Mouse (Mus musculus) mouse embryonic stem cell (cell line): ENCODE measurements around the gene Rsf1.

Experiments used
- in situ Hi-C, 2 experiments: fragments of 300-500 bp; cut with MboI; formaldehyde crosslinking; loops; 1 replicate in 1 of 2; 3 replicates in 1 of 2; pipeline ENCODE4 v1.14.3; 2019 to 2020; ENCODE audit warnings: low sequenced_read_pairs in 2 of 2, low pct_unique_long_range_greater_than_20kb in 1 of 2, mixed read lengths in 1 of 2; ENCODE audit not compliant: unreplicated experiment in 1 of 2

The Rsf1 gene

GRCm38 (mm10) chr7:97579067-97579975, at the start of gene Rsf1, which contains the start of gene Aamdc:
TSS of gene Rsf1 (plus strand) at chr7:97579889.
TSS of gene Aamdc (minus strand) at chr7:97579497.
- in situ Hi-C loops: no loop called here

DNA sequence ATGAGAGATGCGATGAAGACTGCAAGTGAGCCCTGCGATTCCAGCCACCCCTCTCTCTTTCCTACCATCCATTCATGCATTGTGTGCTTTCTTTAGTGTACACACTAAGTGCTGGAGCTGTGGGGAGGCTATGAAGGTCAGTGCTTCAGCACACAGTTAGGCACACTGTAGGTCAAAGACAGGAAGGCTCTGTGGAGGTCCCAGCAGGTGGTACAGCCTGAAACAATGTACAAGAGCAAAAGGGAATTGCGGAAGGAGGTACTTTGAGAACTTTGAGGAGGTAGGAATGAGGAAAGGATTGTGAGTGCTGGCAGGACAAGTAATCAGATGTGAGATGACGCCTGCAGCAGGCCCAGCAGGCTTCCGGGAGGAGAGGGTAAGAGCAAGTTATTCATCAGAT, 44.2 kb upstream of the Rsf1 start:
- in situ Hi-C loops: no loop called here

DNA sequence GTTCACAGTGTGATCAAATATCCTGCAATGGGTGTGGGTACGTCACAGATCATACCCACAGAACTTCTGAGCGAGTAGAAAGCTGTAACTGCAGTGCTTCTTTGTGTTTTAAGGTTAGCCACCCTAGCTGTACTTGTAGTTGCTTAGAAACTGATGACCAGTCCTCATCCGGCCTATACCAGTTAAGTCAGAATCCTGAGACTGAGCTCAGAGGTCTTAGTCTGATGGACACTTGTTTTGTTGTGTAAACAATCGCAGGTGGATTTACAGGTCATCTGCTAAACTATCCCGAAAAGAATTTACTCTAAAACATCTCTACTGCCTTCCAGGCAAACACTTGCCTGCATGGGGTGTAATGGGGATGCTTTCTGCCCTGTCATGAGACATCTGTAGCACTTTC, 43.1 kb upstream of the Rsf1 start:
- in situ Hi-C loops: no loop called here

DNA sequence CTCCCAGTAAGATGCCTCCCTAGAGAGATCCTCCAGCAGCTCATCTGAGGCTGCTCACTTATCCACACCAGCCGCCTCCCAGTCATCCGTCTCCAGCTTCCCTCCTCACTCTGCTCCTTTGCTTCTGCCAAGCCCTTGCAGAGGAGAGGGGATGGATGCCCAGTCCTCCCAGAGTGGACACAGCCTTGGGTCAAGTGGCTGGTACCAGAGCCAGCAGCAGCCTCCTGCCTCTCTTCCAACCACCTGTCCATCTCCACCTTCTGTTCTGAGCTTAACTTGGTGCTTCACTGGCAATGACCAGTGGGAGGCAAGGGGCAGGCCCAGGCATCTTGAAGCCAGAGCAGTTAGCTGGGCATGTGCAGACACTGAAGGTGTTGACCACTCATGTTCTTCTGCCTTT, 33.2 kb upstream of the Rsf1 start:
- in situ Hi-C loops: no loop called here

DNA sequence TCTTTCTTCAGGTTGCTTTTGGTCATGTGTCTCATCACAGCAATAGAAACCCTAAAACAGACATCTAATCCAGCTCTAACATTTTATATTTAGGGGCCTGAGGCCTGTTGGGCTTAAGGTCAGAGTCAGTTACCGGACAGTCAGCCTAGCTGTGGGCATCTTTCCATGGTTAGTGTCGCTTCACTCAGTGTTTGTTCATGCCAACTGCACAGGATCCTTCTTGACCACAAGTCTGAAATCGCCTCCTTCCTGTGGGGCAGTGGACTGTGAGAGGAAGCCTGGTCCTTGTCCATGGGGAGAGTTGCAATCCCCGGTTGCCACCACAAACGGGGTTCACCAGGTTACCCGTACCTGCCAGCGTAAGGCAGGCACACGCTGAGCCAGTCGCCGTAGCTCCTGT, 30.4 kb upstream of the Rsf1 start:
- in situ Hi-C loops: no loop called here

DNA sequence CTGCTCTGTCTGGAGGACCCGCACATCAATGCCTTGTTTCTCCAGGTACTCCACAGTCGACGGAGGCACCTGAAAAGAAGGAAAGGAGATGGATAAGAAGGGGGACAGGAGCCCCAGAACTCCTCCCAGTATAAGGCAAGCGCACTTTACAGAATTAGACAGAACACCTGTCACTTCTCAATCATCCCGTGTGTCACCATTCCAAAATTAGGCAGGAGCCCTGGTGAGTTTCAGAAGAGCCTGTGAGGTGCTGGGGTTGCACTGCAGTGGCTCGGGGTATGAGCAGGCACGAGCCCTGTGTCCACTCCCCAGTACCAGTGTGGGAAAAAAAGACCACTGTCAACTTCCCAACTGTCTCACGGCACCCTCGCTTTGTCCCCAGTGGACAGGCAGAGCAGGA, 29.0 kb upstream of the Rsf1 start:
- in situ Hi-C loops: no loop called here

GRCm38 (mm10) chr7:97563576-97563975, 16.1 kb upstream of the Rsf1 start:
- in situ Hi-C loops: no loop called here

DNA sequence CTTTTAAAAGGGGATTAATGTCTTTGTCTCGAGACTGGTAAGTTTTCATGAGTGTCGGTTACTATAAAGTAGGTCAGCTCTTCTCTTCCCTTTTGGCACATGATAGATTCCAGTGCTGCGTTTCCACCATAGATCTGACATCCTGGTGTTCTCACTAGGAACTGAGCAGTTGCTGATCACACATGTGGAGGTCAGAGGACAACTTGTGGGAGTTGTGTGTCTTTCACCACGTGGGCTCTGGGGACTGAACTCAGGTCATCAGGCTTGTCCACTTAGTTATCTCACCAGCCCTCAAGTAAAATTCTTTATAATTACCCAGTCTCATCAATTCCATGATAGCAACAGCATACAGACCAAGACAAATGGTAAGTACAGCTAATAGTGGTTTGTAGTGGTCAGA, 10.3 kb upstream of the Rsf1 start:
- in situ Hi-C loops: no loop called here

- in situ Hi-C loops: no loop called here
These were observed 9.3 kb upstream of the Rsf1 start for GRCm38 (mm10) chr7:97570389-97570788.

DNA sequence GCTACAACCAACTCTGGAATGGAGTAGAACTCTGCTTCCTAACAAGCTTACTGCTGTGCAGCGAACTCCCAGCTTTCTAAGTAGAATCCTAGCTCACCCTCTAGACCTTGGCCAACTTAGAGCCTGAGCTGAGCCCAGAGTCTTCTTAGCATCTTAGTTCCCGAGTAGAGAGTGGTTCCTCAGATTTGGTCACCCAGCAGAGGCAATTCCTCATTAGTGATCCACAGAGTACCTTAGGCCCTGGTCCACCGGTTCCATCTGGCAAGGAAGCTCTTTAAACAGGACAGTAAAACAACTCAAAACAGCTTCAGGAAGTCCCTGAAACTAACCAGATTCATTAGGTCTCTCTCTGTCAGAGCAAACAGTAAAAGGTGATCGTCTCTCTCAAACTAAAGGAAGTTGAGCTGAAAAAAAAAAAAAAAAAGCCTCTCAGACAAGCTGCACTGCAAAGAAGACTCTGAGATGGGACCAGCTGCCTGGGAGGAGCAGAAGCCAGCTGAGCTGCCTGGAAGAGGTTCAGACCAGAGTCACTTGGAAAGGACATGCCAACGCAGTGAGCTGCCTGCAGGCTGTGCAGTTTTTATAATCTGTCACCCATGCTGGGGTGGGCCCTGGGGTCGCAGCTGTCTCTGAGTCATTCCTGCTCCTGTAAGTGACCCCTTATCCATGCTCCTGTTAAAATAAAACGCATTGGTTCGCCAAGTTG, 1.2 kb upstream of the Rsf1 start:
- in situ Hi-C loops: no loop called here

- in situ Hi-C loops: no loop called here
These were observed 520 bp downstream of the Rsf1 start for GRCm38 (mm10) chr7:97579976-97580842.

- in situ Hi-C loops: no loop called here
These were observed 1.1 kb downstream of the Rsf1 start for GRCm38 (mm10) chr7:97580843-97581214.

GRCm38 (mm10) chr7:97588506-97588905, 8.8 kb downstream of the Rsf1 start:
- in situ Hi-C loops: no loop called here

DNA sequence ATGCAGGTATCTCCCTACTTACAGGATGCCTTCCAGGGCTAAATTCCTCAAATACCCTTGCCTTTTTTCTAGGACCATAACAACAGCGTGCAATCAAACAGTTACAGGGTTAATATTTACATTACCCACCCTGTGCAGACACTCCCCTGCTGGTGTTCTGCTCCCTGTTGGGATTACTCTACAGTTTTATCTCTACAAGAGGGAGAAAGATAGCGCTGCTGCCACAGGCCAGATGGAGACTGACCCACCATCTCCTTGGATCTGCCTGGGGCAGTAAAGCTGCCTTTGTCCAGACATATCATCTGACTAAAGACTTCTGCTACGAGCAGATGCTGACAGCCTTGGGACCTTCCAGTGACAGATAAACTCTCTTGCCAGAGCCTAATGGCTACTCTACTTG, 10.8 kb downstream of the Rsf1 start:
- in situ Hi-C loops: no loop called here

GRCm38 (mm10) chr7:97591336-97591735, 11.6 kb downstream of the Rsf1 start:
- in situ Hi-C loops: no loop called here

- in situ Hi-C loops: no loop called here
These were observed 12.7 kb downstream of the Rsf1 start for GRCm38 (mm10) chr7:97592396-97592795.

DNA sequence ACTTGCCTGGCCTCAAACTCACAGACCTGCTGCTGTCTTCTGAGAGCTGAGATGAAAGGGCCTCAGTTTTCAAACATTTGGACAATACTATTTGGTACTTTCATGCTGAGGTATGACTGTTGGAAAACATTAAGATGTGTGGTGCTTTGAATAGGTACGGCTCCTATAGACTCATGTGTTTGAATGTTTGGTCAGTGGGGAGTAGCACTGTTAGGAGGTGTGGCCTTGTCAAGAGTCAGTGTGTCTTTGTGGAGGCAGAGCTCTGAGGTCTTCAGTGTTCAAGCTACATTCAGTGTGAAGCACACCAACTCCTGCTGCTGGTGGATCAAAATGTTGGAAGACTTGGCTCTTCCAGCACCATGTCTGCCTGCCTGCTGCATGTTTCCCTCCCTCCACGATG, 13.8 kb downstream of the Rsf1 start:
- in situ Hi-C loops: no loop called here

DNA sequence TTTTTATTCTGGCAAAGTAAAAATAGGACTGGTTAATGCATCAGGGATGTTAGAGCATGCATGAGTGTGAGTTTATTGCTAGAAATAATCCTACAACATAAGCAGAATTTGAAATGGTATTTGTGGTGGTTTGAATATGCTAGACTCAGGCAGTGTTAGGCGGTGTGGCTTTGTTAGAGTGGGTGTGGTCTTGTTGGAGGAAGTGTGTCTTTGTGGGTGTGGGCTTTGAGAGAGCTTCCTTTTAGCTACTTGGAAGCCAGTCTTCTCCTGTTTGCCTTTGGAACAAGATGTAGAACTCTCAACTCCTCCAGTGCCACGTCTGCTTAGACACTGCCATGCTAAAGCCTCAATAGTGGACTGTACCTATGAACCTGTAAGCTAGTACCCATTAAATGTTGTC, 18.9 kb downstream of the Rsf1 start:
- in situ Hi-C loops: no loop called here

DNA sequence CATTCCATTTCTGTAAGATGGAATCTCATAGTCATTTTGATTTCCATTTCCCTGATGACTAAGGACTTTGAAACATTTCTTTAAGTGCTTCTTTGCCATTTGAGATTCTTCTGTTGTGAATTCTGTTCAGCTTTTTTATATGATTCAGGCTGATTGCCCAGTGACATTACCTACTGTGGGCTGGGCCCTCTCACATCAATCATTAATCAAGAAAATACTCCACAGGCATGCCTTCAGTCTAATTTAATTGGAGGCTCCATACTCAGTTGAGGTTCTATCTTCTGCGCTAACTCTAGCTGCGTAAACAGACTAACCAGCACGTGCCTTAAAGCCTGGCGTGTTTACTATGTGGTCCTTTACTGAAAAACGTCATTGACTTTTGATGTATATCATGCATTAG, 41.7 kb downstream of the Rsf1 start:
- in situ Hi-C loops: no loop called here
